Mouse (Mus musculus): ENCODE data around the gene Wipi2. TPM values are rescaled to one million over a fixed set of nuclear protein-coding genes. Genes with fewer than 3 reads are reported as not detected.

Wipi2 gene
- polyA plus RNA-seq, 1 experiment from 2014 or later: 41.8 TPM

GRCm38 (mm10) chr5:142660656-142661434 lies 33.3 kb downstream of the Wipi2 start:
- Histone ChIP-seq H3K9ac (ENCODE audit: low read depth, low read length) (no peak overlapping the region), H3K9me3 (replicated peaks; ENCODE audit: low read length) (no peaks in the 10 kb centered on the region), H3K4me2 (ENCODE audit: low read length) (no peak overlapping the region), H3K27ac (no peak overlapping the region), H3K4me3 (replicated peaks; ENCODE audit: low read depth, low read length) (no peak overlapping the region), H3K4me1 (replicated peaks; ENCODE audit: insufficient read depth, low read length) (no peaks in the 10 kb centered on the region), H3K36me3 (ENCODE audit: insufficient read depth, low read length) (peaks cover 81% of the 10 kb centered on the region), H3K27me3 (ENCODE audit: insufficient read depth, low read length) (no peaks in the 10 kb centered on the region)
- DNase-seq (ENCODE audit: low spot score) (no peak), ATAC-seq (replicated peaks; ENCODE audit: low FRiP score, low read depth) (no peak)
- TF ChIP-seq CTCF (IDR thresholded peaks at IDR 0.05; ENCODE audit: low read depth): no peak
- 89% methylated on average over 7 of the region's 7 CpGs for WGBS

- DNase-seq (ENCODE audit: low spot score) (no peak), ATAC-seq (replicated peaks; ENCODE audit: low FRiP score, low read depth) (no peak)
- Histone ChIP-seq H3K4me3 (replicated peaks; ENCODE audit: low read depth, low read length) (no peak overlapping the region), H3K36me3 (ENCODE audit: insufficient read depth, low read length) (peaks cover 59% of the 10 kb centered on the region), H3K27me3 (ENCODE audit: insufficient read depth, low read length) (no peaks in the 10 kb centered on the region), H3K9ac (ENCODE audit: low read depth, low read length) (no peak overlapping the region), H3K4me2 (ENCODE audit: low read length) (no peak overlapping the region), H3K27ac (no peak overlapping the region), H3K4me1 (replicated peaks; ENCODE audit: insufficient read depth, low read length) (no peaks in the 10 kb centered on the region), H3K9me3 (replicated peaks; ENCODE audit: low read length) (no peaks in the 10 kb centered on the region)
- 34% methylated on average over 3 of the region's 3 CpGs for WGBS
- TF ChIP-seq CTCF (IDR thresholded peaks at IDR 0.05; ENCODE audit: low read depth): no peak
Observed at GRCm38 (mm10) chr5:142667921-142668320, 40.4 kb downstream of the Wipi2 start.

- Histone ChIP-seq H3K9ac (ENCODE audit: low read depth, low read length) (no peak overlapping the region), H3K27me3 (ENCODE audit: insufficient read depth, low read length) (no peaks in the 10 kb centered on the region), H3K36me3 (ENCODE audit: insufficient read depth, low read length) (peaks cover 53% of the 10 kb centered on the region), H3K27ac (no peak overlapping the region), H3K9me3 (replicated peaks; ENCODE audit: low read length) (no peaks in the 10 kb centered on the region), H3K4me2 (ENCODE audit: low read length) (no peak overlapping the region), H3K4me3 (replicated peaks; ENCODE audit: low read depth, low read length) (no peak overlapping the region), H3K4me1 (replicated peaks; ENCODE audit: insufficient read depth, low read length) (no peaks in the 10 kb centered on the region)
- DNase-seq (ENCODE audit: low spot score): no peak
- 85% methylated on average over 11 of the region's 11 CpGs for WGBS
- no peak for TF ChIP-seq CTCF (IDR thresholded peaks at IDR 0.05; ENCODE audit: low read depth)
- no peak for ATAC-seq (replicated peaks; ENCODE audit: low FRiP score, low read depth)
Observed at GRCm38 (mm10) chr5:142668556-142669263, 41.2 kb downstream of the Wipi2 start.

- no peak for DNase-seq (ENCODE audit: low spot score)
- WGBS: 85% methylated on average over 7 of the region's 7 CpGs
- H3K4me3 ChIP-seq (replicated peaks; ENCODE audit: low read depth, low read length): no peak overlapping the region
- no peak overlapping the region for H3K4me2 ChIP-seq (ENCODE audit: low read length)
- peaks cover 45% of the 10 kb centered on the region for H3K36me3 ChIP-seq (ENCODE audit: insufficient read depth, low read length)
- H3K9me3 ChIP-seq (replicated peaks; ENCODE audit: low read length): no peaks in the 10 kb centered on the region
- H3K4me1 ChIP-seq (replicated peaks; ENCODE audit: insufficient read depth, low read length): no peaks in the 10 kb centered on the region
- no peaks in the 10 kb centered on the region for H3K27me3 ChIP-seq (ENCODE audit: insufficient read depth, low read length)
- ATAC-seq (replicated peaks; ENCODE audit: low FRiP score, low read depth): no peak
- H3K27ac ChIP-seq: no peak overlapping the region
- TF ChIP-seq CTCF (IDR thresholded peaks at IDR 0.05; ENCODE audit: low read depth): peak; percentile 39; the same call in 1 of the 2 replicates
- no peak overlapping the region for H3K9ac ChIP-seq (ENCODE audit: low read depth, low read length)
Observed at GRCm38 (mm10) chr5:142669726-142670125, 42.2 kb downstream of the Wipi2 start.

- H3K4me1 ChIP-seq (replicated peaks; ENCODE audit: insufficient read depth, low read length): no peaks in the 10 kb centered on the region
- H3K36me3 ChIP-seq (ENCODE audit: insufficient read depth, low read length): peaks cover 15% of the 10 kb centered on the region
- ATAC-seq (replicated peaks; ENCODE audit: low FRiP score, low read depth) (no peak), DNase-seq (ENCODE audit: low spot score) (peak; percentile 53)
- no peaks in the 10 kb centered on the region for H3K9me3 ChIP-seq (replicated peaks; ENCODE audit: low read length)
- 27% methylated on average over 5 of the region's 5 CpGs for WGBS
- peak; percentile 64 for TF ChIP-seq CTCF (IDR thresholded peaks at IDR 0.05; ENCODE audit: low read depth)
- no peak overlapping the region for H3K4me2 ChIP-seq (ENCODE audit: low read length)
- no peak overlapping the region for H3K27ac ChIP-seq
- H3K9ac ChIP-seq (ENCODE audit: low read depth, low read length): no peak overlapping the region
- H3K27me3 ChIP-seq (ENCODE audit: insufficient read depth, low read length): no peaks in the 10 kb centered on the region
- no peak overlapping the region for H3K4me3 ChIP-seq (replicated peaks; ENCODE audit: low read depth, low read length)
Observed at GRCm38 (mm10) chr5:142673082-142673481, 45.6 kb downstream of the Wipi2 start.

- Histone ChIP-seq H3K4me3 (replicated peaks; ENCODE audit: low read depth, low read length) (no peak overlapping the region), H3K27me3 (ENCODE audit: insufficient read depth, low read length) (no peaks in the 10 kb centered on the region), H3K4me2 (ENCODE audit: low read length) (no peak overlapping the region), H3K4me1 (replicated peaks; ENCODE audit: insufficient read depth, low read length) (no peaks in the 10 kb centered on the region), H3K9me3 (replicated peaks; ENCODE audit: low read length) (no peaks in the 10 kb centered on the region), H3K27ac (no peak overlapping the region), H3K9ac (ENCODE audit: low read depth, low read length) (no peak overlapping the region), H3K36me3 (ENCODE audit: insufficient read depth, low read length) (no peaks in the 10 kb centered on the region)
- ATAC-seq (replicated peaks; ENCODE audit: low FRiP score, low read depth): no peak
- TF ChIP-seq CTCF (IDR thresholded peaks at IDR 0.05; ENCODE audit: low read depth): no peak
- WGBS: 44% methylated on average over 7 of the region's 7 CpGs
- no peak for DNase-seq (ENCODE audit: low spot score)
Observed at GRCm38 (mm10) chr5:142678141-142678571, 50.7 kb downstream of the Wipi2 start.

Measured in kidney, postnatal 0 days (tissue).